Mouse (Mus musculus): ENCODE results near the gene Dyrk4. TPM values are rescaled to one million over a fixed set of nuclear protein-coding genes. Genes with fewer than 3 reads are reported as not detected.
A peak's percentile ranks its signal among the peaks of the same experiment; 100 is the strongest.

Gene Dyrk4
- under 1 TPM; 0.15 to 0.18 TPM for total RNA-seq (2021)

DNA sequence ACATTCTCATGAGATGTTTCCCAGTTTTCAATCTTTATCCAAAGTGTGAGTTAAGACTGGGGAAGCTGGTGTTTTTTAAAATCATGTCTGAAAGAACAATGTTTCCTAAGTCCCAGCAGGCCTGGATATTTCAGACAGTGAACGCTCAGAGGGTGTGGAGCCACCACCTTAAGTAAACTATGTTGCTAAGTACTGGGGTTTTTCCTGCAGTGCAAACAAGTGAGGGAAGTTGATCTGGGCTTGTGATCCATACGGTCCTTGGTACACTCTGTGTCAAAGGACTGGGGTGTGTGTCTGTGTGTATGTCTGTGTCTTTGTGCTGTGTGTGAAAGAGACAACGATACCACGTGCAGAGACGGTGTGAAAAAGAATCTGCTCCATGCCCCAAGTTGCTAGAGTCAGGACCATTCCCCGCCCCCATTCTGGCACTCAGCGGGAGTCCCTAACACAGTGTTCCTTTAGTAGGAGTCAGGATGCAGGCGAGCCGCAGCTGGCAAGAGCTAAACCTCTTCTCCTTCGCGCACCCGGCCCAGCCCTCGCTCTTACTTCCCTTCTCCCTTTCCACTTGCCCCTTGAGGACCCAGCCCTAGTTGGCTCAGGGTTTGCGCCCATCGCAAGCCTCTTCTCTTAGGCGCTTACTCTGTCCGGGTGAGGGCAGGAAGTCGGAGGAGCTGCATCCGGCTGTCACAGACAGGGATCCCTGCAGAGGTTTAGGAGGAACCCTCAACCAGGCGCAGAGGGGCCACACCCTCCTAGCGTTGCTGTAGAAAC, at the start of gene Dyrk4:
Gene Dyrk4, minus strand, starts transcription at position 729 of the 771 bp plus-strand sequence.
- peak; percentile 5 to 12 for DNase-seq (ENCODE audit: low spot score in 2 of 2)
- intact Hi-C loops (cut with DNase I): no loop called here

DNA sequence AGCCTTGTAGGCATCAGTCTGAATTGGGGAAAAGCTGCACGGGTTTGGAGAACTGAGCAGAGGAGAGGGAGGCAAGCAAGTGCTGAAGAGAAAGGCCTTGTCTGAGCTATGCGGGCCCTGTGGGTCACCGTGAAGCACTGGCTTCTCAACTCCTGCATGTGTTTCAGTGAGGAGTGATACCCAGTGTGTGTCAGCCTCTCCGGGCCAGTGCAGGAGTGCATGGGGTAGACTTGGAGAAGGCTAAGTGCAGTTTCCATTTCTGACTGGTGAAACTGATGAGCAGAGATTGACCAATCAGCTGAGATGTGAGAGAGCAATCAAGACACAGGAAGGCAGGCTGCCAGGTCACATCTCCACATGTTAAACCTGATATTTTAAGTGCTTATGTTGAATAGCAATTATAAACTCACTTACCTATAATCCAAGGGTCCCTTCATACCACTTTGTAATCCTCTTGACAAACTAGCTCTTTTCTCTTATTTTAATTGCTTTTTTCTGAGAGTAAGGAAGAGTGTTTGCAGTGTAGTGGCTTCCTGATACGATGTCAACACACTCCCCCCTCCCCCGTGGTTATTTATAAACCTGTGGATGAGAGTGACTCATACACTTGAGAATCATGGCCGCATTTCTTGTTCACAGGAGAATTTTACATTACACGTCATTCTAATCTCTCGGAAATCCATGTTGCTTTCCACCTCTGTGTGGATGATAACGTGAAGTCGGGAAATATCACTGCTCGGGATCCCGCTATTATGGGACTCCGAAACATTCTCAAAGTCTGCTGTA, 44.8 kb upstream of the Dyrk4 start:
- intact Hi-C loops (cut with DNase I): no loop called here

DNA sequence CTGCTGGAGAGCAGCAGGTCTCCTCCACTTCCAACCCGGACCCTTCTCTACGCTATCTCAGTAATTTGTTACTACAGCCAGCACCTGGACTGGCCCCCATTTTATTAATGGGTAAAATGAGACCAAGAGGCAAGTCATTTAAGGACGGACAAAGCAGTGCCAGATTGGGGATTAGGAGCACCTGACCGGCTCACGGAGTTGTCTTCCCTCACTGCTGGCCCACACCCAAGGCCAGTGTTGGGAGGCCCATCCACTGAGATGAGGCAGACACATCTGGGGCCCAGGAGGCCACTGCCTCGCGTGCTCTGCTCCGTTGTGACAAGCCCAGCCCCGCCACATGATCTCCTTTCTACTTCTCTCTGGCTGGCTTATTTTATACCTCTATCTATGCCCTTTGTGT, 41.8 kb upstream of the Dyrk4 start:
- DNase-seq (ENCODE audit: low spot score in 2 of 2): no peak
- intact Hi-C loops (cut with DNase I): no loop called here

More for the DNA sequence above, 44.8 kb upstream of the Dyrk4 start:
- no peak for DNase-seq (ENCODE audit: low spot score in 2 of 2)

DNA sequence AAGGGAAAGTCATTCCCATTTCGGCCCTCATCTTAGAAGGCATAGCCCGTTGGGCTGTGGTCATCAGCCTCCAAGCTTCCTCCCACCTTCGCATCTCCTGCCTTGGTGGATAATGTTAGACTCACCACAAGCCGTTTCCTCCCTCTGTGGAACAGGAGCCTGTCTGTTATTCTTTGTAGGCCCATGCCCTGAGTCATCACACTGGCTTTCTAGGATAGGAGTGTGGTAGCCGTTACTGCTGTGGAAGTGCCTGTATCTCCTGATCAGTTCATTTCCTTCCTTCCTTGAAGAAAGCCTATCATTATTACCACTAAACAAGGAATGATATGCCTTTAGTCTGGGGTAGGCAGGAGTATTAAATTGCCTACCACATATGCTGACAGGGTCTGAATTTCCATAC, 41.1 kb upstream of the Dyrk4 start:
- no peak for DNase-seq (ENCODE audit: low spot score in 2 of 2)
- intact Hi-C loops (cut with DNase I): no loop called here

DNA sequence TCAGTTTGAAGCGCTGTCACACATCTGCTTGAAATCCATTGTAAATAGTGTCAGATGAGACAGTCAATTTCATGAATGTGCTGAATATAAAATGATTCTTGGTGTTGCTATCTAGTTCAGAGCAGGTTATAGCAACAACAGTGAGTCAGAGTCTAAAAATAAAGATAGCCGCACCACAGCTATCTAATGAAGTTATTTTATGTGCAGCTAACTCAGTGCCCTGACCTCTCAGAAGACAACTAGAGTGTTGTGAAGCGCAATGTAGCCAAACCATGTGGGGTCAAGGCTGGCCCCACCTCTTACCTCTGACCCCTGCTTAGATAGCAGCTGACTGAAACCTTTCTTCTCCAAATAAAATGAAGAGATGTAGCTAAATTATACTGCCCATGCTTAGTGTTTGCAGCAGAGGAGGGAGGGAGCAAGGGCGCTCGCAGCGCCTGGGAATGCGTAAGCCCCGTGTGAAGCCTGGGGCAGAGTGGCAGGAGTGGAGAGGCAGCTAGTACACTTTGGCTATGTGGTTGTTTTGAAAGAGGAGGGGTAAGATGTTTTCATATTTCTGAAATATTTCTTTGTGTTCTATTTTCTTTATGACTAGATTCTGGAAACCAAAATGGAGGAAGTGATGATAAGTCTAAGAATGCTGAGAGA, 39.9 kb upstream of the Dyrk4 start:
- intact Hi-C loops (cut with DNase I): no loop called here
- DNase-seq (ENCODE audit: low spot score in 2 of 2): no peak

DNA sequence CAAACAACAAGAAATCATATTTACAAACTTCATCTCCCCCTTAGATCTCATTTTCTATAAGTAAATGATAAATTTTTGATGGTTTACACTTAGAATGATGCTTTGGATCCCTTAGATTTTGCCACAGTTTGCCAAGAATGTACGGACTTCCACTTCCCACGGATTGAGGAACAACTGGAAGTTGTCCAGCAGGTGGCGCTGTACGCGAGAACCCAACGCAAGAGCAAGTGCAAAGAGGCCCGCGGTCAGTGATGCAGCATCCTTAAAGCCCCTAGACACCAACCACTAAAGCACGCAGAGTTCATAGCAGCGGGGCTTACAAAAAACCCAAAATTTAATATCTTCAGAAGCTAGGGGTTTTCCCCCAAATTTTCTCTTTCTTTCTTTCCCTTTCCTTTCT, 34.1 kb upstream of the Dyrk4 start:
- intact Hi-C loops (cut with DNase I): loop anchor here (2.0 kb wide), 2 partner anchors 129 to 403 kb away; no protein-coding TSS in a partner anchor
- peak; percentile 49 to 71 for DNase-seq (ENCODE audit: low spot score in 2 of 2)

DNA sequence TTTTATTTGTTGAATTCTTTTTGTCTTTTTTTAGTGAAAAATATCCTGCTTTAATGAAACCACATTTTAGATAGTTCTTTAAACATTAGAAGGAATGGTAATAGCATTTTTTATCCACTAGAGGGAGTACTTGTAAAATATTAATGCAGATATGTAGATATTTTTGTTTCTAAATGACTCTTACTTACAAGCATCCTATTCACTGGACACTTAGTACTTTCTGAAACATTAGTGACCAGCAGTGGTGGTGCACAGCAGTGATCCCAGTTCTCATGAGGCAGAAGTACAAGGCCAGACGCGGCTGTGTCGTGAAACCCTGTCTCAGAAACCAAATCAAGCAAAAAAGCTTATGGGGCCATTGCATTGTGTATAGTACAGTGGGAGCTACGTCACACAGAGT, 26.7 kb upstream of the Dyrk4 start:
- DNase-seq (ENCODE audit: low spot score in 2 of 2): no peak
- intact Hi-C loops (cut with DNase I): loop anchor here (10.0 kb wide), 1 partner anchor 496 kb away; the partner anchor contains the start of gene Parp11

DNA sequence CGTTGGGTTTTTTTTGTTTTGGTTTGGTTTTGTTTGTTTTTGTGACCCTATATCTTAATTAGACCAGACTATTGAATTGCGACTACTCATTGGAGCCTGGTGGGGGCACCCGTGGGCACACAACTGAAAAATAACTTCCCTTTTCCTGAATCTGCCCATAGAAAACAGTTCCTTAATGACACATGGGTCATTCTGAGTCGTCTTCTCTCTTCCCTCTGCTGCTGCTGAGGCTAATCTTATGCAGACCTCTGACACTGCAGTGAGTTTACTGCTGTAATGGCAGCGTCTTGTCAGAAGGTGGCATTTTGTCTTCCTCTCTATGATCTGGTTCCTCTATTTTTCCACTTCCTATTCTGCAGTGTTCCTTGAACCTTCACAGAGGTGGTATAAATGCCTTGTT, 18.8 kb upstream of the Dyrk4 start:
- intact Hi-C loops (cut with DNase I): loop anchor here (5.0 to 10.0 kb wide), 2 partner anchors 93 to 504 kb away; partner anchors contain the start of genes Ndufa9 and Parp11

DNA sequence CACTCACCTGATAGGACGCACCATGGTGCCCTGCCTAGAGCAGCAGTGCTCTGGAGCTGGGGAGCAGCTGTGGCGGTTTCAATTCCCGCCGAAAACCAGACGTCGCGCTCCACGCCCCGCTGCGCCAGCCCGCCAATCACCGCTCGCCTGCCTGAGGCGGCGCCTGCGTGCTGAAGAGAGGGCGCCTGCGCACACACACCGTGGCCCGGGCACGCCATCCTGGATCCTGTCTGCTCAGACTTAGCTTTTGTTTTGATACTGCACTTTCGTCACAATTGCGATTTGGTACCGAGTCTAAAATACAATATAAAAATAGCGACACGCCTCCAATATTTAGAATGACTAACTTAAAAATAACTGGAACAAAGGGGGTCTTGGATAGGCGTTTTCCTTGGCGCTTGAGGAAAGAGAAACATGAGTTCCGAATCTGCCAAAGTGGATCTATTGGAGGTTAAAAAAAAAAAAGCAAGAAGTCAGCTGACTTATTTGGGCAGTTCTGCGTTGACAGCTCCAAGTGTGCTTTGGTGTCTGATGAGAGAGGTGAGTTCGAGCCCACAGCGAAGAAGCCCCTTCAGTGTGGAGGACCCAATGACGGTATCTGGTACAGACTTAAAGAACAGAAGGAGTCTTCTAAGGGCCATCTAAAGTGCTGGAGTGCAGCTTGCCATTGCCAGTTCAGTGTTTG, 18.0 kb upstream of the Dyrk4 start, which contains the start of the genes Rad51ap1 and D6Wsu163e:
Gene Rad51ap1, minus strand, starts transcription at position 101 of the 685 bp plus-strand sequence.
Gene D6Wsu163e, plus strand, starts transcription at position 476 of the 685 bp plus-strand sequence.
- intact Hi-C loops (cut with DNase I): loop anchor here (5.0 to 10.0 kb wide), 3 partner anchors 92 to 505 kb away; partner anchors contain the start of genes Ndufa9 and Parp11
- peak; percentile 96 to 98 for DNase-seq (ENCODE audit: low spot score in 2 of 2)

More for the DNA sequence above, 18.8 kb upstream of the Dyrk4 start:
- DNase-seq (ENCODE audit: low spot score in 2 of 2): no peak

DNA sequence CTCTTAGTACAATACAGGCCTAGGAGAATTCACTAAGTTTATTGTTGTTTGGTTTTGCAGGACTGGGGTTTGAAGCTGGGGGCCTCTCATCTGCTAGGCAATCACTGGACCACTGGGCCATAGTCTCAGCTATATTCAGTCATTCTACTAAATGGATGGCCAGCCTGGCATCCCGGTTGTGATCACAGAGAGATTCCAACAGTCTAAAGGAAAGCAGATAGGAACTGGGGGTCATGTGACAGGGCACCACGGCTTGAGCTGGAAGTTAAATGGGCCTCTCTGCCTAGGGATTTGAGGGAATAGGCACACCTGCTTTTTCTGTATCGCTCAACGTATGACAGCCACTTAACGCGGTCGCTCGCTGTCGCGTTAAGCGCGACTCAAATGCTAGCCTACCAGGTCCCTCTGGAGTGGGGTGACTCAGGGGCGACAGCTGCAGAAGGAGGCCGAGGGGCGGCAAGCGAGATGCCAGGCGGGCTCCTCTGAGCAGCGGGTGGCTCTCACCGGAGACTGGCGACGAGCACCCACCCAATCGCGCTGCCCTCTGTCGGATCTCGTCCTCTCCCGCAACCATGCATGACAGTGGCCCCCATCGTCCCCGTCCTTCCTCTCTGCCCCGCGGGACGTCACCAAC, 17.3 kb upstream of the Dyrk4 start:
- DNase-seq (ENCODE audit: low spot score in 2 of 2): no peak
- intact Hi-C loops (cut with DNase I): loop anchor here (5.0 kb wide), 1 partner anchor 147 kb away; no protein-coding TSS in a partner anchor

DNA sequence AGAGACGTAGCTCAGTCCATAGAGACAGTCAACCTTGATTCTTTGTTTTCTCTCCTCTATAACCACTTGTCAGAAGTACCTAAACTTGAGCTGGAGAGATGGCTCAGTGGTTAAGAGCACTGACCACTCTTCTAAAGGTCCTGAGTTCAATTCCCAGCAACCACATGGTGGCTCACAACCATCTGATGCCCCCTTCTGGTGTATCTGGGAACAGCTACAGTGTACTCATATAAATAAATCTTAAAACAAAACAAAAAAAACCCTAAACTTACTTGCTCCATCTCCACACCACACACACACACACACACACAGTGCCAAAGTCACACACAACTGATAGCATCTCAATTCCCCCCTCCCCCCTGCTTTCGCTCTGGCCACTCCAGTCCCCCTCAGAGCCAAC, 16.4 kb upstream of the Dyrk4 start:
- intact Hi-C loops (cut with DNase I): loop anchor here (5.0 kb wide), 1 partner anchor 146 kb away; no protein-coding TSS in a partner anchor
- no peak for DNase-seq (ENCODE audit: low spot score in 2 of 2)

DNA sequence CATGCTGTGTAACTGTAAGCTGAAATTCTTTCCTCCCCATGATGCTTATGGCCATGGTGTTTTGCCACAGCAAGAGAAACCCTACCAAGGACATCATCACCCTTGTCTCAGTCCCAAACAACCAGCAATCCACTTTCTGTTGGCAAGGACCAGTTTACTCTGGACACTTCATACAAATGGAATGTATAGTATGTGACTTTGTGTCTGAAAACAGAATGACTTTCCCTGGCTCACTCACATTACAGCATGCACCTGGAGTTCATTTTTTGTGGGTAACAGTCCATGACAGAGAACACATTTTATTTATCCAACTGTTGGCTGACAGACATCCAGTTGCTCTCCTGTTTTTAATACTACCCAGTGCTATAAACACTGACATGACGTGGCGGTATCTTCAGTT, 11.3 kb upstream of the Dyrk4 start:
- DNase-seq (ENCODE audit: low spot score in 2 of 2): no peak
- intact Hi-C loops (cut with DNase I): no loop called here

DNA sequence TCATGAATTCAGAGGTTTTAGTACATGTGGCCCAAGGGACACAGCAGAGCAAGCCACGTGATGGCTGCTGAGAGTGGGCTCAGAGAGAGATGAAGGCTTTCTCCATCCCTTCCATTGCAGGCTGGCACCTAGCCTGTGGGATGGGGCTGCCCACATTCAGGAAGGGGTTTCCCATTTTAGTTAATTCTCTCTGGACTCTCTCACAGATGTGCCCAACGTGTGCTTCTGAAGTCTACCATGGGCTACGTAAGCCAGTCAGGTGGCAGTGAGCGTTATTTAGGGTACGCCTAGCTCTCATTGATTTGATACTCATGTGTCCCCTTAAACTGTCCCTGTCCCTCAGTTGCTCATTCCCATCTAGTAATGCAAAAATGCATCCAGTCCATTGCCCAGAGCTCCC, 6.7 kb downstream of the Dyrk4 start:
- no peak for DNase-seq (ENCODE audit: low spot score in 2 of 2)
- intact Hi-C loops (cut with DNase I): no loop called here

DNA sequence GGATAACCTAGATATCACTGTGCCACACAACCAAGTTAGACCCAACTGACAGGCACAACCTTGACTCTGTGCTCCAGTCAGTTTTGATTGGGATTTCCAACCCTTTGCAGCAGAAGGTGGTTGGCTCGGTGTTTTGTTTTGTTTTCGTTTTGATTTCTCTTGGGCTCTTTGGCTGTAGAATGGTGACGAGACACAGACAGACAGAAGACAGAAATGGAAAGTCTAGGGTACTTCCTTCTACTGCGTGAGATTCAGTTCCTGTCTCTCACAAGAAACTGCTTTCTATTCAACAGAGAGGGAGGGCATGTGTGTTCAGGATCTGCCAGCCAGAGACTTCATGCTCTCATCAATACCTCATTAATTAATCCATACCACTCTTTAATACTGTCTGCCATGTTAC, 10.9 kb downstream of the Dyrk4 start:
- intact Hi-C loops (cut with DNase I): no loop called here
- no peak for DNase-seq (ENCODE audit: low spot score in 2 of 2)

DNA sequence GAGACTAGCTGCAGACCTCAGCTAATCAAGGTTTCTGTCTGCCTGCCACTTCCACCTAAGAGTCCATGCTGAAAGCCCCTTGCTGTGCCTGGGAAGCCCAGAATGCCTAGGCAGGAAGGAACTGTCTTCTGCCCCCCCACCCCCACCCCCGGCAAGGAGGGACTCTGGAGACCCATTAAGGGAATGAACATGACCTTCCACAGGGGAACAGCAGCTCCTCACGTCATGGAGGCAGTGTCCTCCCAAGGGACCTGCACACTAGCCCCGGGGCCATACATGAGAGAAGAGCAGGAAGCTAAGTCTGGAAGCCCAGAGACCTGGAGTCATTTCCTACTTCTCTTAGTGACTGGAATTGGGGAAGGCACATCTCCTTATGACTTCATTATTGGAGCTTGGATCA, 13.8 kb downstream of the Dyrk4 start:
- intact Hi-C loops (cut with DNase I): no loop called here
- no peak for DNase-seq (ENCODE audit: low spot score in 2 of 2)

DNA sequence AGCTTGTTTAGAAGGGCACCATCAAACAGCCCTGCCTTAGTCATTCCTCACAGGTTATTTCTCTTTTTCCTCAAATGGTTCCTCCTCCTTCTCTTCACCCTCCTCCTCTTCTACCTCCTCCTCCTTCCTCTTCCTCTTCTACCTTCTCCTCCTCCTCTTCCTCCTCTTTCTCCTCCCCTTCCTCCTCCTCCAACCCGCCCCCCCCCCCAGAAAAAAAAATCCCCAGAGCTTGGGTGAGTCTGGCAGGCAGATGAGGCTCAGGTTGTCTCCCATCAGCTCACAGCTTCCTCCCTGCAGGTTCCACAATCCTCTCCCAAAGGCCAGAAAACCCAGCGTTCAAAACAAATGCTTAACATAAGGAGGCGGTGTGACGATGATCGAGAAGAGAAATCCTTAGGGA, 14.3 kb downstream of the Dyrk4 start:
- intact Hi-C loops (cut with DNase I): no loop called here

DNA sequence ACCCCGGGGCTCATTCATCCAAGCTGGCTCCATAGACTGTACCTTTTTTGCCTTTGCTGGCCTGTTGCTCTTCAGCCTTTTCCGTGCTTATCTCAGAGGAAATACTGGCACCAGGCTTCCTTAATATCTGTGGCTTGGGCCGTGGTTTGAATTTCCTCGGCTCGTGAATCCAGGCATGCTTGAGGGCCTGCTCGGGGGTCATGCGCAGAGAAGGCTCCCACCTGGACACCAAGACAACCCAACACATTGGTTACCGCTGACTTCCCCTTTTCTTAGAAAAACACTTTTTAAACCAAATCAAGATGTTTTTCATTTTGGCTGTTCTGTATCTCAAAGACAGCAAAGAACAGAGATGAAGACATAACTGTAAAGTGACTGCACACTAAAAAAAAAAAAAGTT, 44.5 kb downstream of the Dyrk4 start:
- intact Hi-C loops (cut with DNase I): no loop called here
- no peak for DNase-seq (ENCODE audit: low spot score in 2 of 2)

More for the DNA sequence above, 14.3 kb downstream of the Dyrk4 start:
- no peak for DNase-seq (ENCODE audit: low spot score in 2 of 2)

DNA sequence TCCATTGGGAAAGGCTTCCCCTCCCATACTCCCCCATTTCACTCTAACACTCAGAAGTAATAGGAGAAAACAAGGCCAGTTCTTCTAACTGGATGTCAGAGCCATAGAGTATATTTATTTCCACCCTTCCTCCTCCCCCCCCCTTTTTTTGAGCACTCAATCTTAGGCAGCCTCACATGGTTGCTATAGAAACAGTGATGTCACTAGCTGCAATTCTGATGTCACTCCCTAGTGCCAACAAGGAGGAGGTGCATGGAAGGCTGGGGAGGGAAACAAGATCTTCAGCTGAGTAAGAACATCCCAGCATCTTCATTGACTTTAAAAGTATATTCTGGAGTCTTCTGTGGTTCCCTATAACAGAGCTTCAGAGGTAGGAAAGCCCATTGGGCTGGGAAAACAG, 68.8 kb downstream of the Dyrk4 start, which contains the start of gene Akap3:
Gene Akap3, plus strand, starts transcription at position 218 of the 400 bp plus-strand sequence.
- intact Hi-C loops (cut with DNase I): no loop called here
- no peak for DNase-seq (ENCODE audit: low spot score in 2 of 2)

All from left cerebral cortex, postnatal 36 days (tissue).